ENCODE assay signal across 25 mouse cellular contexts in genomic region chr10:63396963-63397362, GRCm38 (mm10). TPM values are rescaled to one million over a fixed set of nuclear protein-coding genes. Genes with fewer than 3 reads are reported as not detected.
DNase-seq lines count a peak whose midpoint lies in the region; ATAC-seq lines count a peak whose summit lies in the region.
"Had no signal": no experiment of that assay in that cellular context is flagged by ENCODE, and none has a peak within 500 bp of the region (broad histone marks: within the 10 kb centered on the region; RNA-seq: fewer than 3 reads in every experiment).

No protein-coding gene starts in this region.

- H3K4me3 ChIP-seq in kidney, embryonic 16.5 days (ENCODE audit: low read length): no peak overlapping the region
- H3K4me3 ChIP-seq: embryonic facial prominence, embryonic 13.5 days; embryonic facial prominence, embryonic 15.5 days; erythroblast, embryonic 14.5 days; forebrain, embryonic 10.5 days; forebrain, embryonic 12.5 days had no signal

- H3K9ac ChIP-seq in kidney, embryonic 16.5 days (replicated peaks; ENCODE audit: low read length): no peak overlapping the region
- H3K9ac ChIP-seq: embryonic facial prominence, embryonic 13.5 days; embryonic facial prominence, embryonic 15.5 days; forebrain, embryonic 12.5 days had no signal

- WGBS in kidney, embryonic 16.5 days: 88% methylated on average over 10 of the region's 10 CpGs

- H3K9me3 ChIP-seq in kidney, embryonic 16.5 days (ENCODE audit: low read length): no peaks in the 10 kb centered on the region; the same call in 1 of the 2 replicates
- H3K9me3 ChIP-seq: embryonic facial prominence, embryonic 13.5 days; embryonic facial prominence, embryonic 15.5 days; forebrain, embryonic 10.5 days; forebrain, embryonic 12.5 days had no signal

- no peak overlapping the region for H3K27ac ChIP-seq in kidney, embryonic 16.5 days (ENCODE audit: low read length)
- H3K27ac ChIP-seq: embryonic facial prominence, embryonic 13.5 days; embryonic facial prominence, embryonic 15.5 days; forebrain, embryonic 10.5 days; forebrain, embryonic 12.5 days had no signal

- H3K4me2 ChIP-seq in kidney, embryonic 16.5 days (replicated peaks; ENCODE audit: low read depth, low read length): no peak overlapping the region
- H3K4me2 ChIP-seq: embryonic facial prominence, embryonic 13.5 days; embryonic facial prominence, embryonic 15.5 days; forebrain, embryonic 12.5 days had no signal

- no peaks in the 10 kb centered on the region for H3K4me1 ChIP-seq in kidney, embryonic 16.5 days (ENCODE audit: insufficient read depth, low read length)
- H3K4me1 ChIP-seq: embryonic facial prominence, embryonic 13.5 days; embryonic facial prominence, embryonic 15.5 days; forebrain, embryonic 10.5 days; forebrain, embryonic 12.5 days had no signal

- no peaks in the 10 kb centered on the region for H3K36me3 ChIP-seq in kidney, embryonic 16.5 days (ENCODE audit: insufficient read depth, low read length)
- H3K36me3 ChIP-seq: embryonic facial prominence, embryonic 15.5 days; forebrain, embryonic 10.5 days; forebrain, embryonic 12.5 days had no signal

- no peak for ATAC-seq in kidney, embryonic 16.5 days (ENCODE audit: low FRiP score, low TSS enrichment)
- ATAC-seq: forebrain, embryonic 14.5 days had no signal

- peak; percentile 69 for DNase-seq in kidney, adult 11 months
- DNase-seq in kidney, adult 8-10 months: peak; percentile 63 to 79
- DNase-seq in kidney, postnatal 10 days: no peak
- DNase-seq in kidney, postnatal 25 days: peak; percentile 20 to 57
- DNase-seq in kidney, postnatal 4 days: no peak
- DNase-seq: adrenal gland, adult 2 months; adrenal gland, postnatal 10 days; adrenal gland, postnatal 25 days; cerebellum, adult 11 months; cerebellum, adult 18-20 months; cerebellum, adult 8-10 months; cerebellum, adult 9-11 months; cerebellum, postnatal 14 days; cerebellum, postnatal 36 days; embryo, embryonic 11 days had no signal

- no peaks in the 10 kb centered on the region for H3K27me3 ChIP-seq in kidney, embryonic 16.5 days (ENCODE audit: insufficient read depth, low read length)
- H3K27me3 ChIP-seq: embryonic facial prominence, embryonic 13.5 days; embryonic facial prominence, embryonic 15.5 days; forebrain, embryonic 12.5 days had no signal

RNA-seq across cellular contexts. Expression of gene Dnajc12, which starts 14.7 kb away (rescaled TPM):
- 10.3 and 16.3 TPM in 2 replicates for polyA plus RNA-seq in kidney, embryonic 16.5 days (2015; fragmentation: Nextera tagmentation; extraction: Ambion mirVana)

RNA-seq across cellular contexts. Expression of gene Sirt1, which starts 15.5 kb away (rescaled TPM):
- 4.1 and 5.4 TPM in 2 replicates for polyA plus RNA-seq in kidney, embryonic 16.5 days (2015; fragmentation: Nextera tagmentation; extraction: Ambion mirVana)

RNA-seq across cellular contexts. Expression of gene Gm7075, which starts 24.6 kb away (rescaled TPM):
- not detected in 2 replicates for polyA plus RNA-seq in kidney, embryonic 16.5 days (2015; fragmentation: Nextera tagmentation; extraction: Ambion mirVana)
- polyA plus RNA-seq: adrenal gland, adult 2 months; brain, embryonic 14.5 days; C2C12; embryonic facial prominence, embryonic 11.5 days; embryonic facial prominence, embryonic 13.5 days; embryonic facial prominence, embryonic 15.5 days; erythroblast, embryonic 14.5 days; forebrain, embryonic 10.5 days; forebrain, embryonic 12.5 days; forebrain, embryonic 14.5 days had no signal

RNA-seq across cellular contexts. Expression of gene Ctnna3, which starts 32.9 kb away (rescaled TPM):
- 0.49 and 0.55 TPM in 2 replicates for polyA plus RNA-seq in kidney, embryonic 16.5 days (2015; fragmentation: Nextera tagmentation; extraction: Ambion mirVana)
- polyA plus RNA-seq: adrenal gland, adult 2 months; erythroblast, embryonic 14.5 days had no signal

Comparison
In these comparisons a context has a peak if more than half of its experiments do, and no peak if none do; other contexts are left out.
1. DNase-seq: peak in kidney, adult 11 months (single experiment), kidney, adult 8-10 months (2 of 2) and kidney, postnatal 25 days (2 of 2); none in kidney, postnatal 10 days (single experiment) and kidney, postnatal 4 days (0 of 2).